Mouse (Mus musculus) adrenal gland, adult 2 months (tissue): Measurements from ENCODE around the gene G430095P16Rik. TPM values are rescaled to one million over a fixed set of nuclear protein-coding genes. Genes with fewer than 3 reads are reported as not detected.
A peak's percentile ranks its signal among the peaks of the same experiment; 100 is the strongest.

Experiments used
- DNase-seq: peaks from one replicate; pipeline ENCODE4 v3.0.0; 2021
- polyA plus RNA-seq: library from polyadenylated mRNA; depleted of rRNA; stranded (reverse); fragments of >200 nt; gene quantifications from 2 replicates; pipeline ENCODE4 v1.2.3, GENCODE M21; 2012; rRNA removed
- total RNA-seq, 2 experiments: library from RNA; stranded (reverse); gene quantifications; 2 replicates each; pipeline ENCODE4 v1.2.3; 2021

The G430095P16Rik gene
- total and polyA plus RNA-seq, 3 experiments, result 0.26 to 0.59 TPM; not detected in 1

- no peak for DNase-seq
These were observed 47.5 kb downstream of the G430095P16Rik start for GRCm38 (mm10) chr8:84770100-84770953.

- DNase-seq, result no peak
These were observed 48.3 kb downstream of the G430095P16Rik start for GRCm38 (mm10) chr8:84771000-84771687.

DNA sequence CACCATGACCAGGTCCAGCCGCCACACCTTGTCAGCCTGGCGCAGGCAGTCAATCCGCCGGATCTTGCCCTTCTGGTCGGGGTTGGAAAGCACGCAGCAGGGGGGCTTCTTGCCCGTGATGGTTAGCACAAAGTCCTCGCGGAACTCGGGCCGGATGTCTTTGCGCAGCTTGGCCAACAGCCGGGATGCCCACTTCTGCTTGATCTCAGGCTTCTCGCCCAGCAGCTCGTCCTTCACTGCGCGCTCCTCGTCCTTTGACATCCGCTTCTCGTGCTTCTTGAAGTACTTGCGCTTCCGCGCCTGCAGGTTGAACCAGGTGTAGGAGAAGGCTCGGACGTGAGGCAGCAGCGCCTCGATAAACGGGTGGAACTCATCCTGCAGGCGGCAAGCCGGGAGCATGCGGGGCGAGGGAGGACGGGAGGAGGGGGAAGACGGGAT, 49.2 kb downstream of the G430095P16Rik start:
- DNase-seq, result no peak

GRCm38 (mm10) chr8:84772628-84773027, 49.8 kb downstream of the G430095P16Rik start:
- no peak for DNase-seq

DNA sequence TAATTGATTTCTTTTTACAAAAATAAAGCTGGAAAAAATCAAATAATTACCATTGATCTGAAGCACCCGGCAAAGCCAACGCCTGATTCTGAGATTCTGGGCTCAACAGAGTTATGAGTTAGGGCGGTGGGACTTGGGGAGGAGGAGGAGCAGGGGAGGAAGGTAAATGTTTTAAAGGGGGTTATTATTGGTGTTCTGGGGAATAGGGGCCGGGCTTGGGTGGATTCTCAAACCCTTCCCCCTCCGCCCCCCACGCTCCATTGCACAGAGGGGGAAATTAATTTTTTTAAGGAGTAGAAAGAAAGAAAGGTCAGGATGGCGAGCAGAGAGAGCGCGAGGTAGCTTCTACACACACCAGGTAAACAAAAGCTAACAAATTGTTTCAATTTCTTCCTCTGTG, 50.5 kb downstream of the G430095P16Rik start:
- DNase-seq, result no peak

GRCm38 (mm10) chr8:84773833-84774232, 51.0 kb downstream of the G430095P16Rik start:
- DNase-seq, result peak; percentile 73

DNA sequence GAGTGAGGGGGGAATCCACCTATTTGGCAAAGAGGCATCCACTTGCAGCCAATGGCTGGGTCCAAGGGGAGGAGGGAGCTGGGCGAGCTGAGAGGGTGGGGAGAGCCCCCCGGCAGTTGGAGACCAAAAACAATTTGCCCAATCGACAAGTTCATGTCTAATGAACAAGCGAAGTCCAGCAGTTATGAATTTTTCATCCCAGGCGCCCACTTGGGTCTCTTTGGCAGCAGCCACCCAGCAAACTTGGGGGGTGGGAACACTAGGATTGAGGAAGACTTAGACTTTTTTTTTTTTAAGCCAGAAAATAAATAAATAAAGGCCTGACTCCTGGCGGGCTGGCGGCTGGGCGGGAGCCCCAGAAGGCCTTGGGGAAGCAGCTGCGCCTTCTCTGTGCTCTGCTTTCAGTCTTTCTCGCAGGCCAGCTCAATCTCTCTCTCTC, 51.7 kb downstream of the G430095P16Rik start:
- no peak for DNase-seq

GRCm38 (mm10) chr8:84775105-84775591, 52.3 kb downstream of the G430095P16Rik start:
- DNase-seq, result no peak

DNA sequence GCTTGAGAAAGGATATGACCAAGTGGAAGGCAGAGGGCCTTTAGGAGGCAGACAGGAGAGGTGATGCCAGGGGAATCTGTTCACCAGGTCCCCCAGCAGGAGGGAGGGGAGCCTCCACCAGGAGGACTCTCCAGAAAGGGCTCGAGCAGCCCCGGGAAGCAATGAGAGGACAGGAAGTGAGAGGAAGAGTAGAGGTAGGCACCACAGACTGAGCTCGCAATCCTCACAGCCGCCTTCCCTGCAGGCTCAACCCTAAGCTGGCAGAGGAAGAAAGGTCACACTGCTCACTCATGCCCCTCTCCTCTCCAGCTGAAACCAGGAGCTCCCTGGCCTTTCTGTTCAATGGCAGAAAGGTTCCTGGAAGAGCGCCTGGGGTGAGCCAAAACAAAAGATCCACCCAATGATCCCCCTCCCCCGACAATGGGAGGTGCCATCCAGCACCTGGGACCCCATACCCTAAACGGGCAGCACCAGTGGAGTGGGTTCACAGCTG, 52.9 kb downstream of the G430095P16Rik start:
- DNase-seq, result no peak

Other genes with a start within 250 kb of the G430095P16Rik start
- 10 to 100 TPM; 24.9 to 34.8 TPM for gene Ier2, start 60.2 kb upstream of the G430095P16Rik start, total RNA-seq
- gene Ier2, start 60.2 kb upstream of the G430095P16Rik start, polyA plus RNA-seq, result 13.7 and 27.0 TPM in 2 replicates
- 10 to 100 TPM; 57.0 to 68.5 TPM for gene Trmt1, start 36.7 kb upstream of the G430095P16Rik start, total RNA-seq
- 150 and 160 TPM in 2 replicates for gene Trmt1, start 36.7 kb upstream of the G430095P16Rik start, polyA plus RNA-seq
- 10 to 100 TPM; 78.4 to 80.7 TPM for gene Nacc1, start 35.1 kb upstream of the G430095P16Rik start, total RNA-seq
- 98.7 and 120 TPM in 2 replicates for gene Nacc1, start 35.1 kb upstream of the G430095P16Rik start, polyA plus RNA-seq
- gene Lyl1, start 21.6 kb upstream of the G430095P16Rik start, total RNA-seq, result 1 to 10 TPM; 2.7 to 4.4 TPM
- 8.2 and 10.9 TPM in 2 replicates for gene Lyl1, start 21.6 kb upstream of the G430095P16Rik start, polyA plus RNA-seq
- 100 to 1,000 TPM in 1 of 2 experiments, 10 to 100 TPM in 1; 91.3 to 113 TPM for gene Nfix, start 77.3 kb downstream of the G430095P16Rik start, total RNA-seq
- gene Nfix, start 77.3 kb downstream of the G430095P16Rik start, polyA plus RNA-seq, result 47.0 and 59.9 TPM in 2 replicates
- gene Dand5, start 99.8 kb downstream of the G430095P16Rik start, total RNA-seq, result 10 to 100 TPM; 11.5 to 12.2 TPM
- 5.1 and 7.0 TPM in 2 replicates for gene Dand5, start 99.8 kb downstream of the G430095P16Rik start, polyA plus RNA-seq
- gene Gadd45gip1, start 108.5 kb downstream of the G430095P16Rik start, total RNA-seq, result 10 to 100 TPM; 72.6 to 74.9 TPM
- 141 and 196 TPM in 2 replicates for gene Gadd45gip1, start 108.5 kb downstream of the G430095P16Rik start, polyA plus RNA-seq
- gene Rad23a, start 117.7 kb downstream of the G430095P16Rik start, total RNA-seq, result 100 to 1,000 TPM; 122 to 141 TPM
- gene Rad23a, start 117.7 kb downstream of the G430095P16Rik start, polyA plus RNA-seq, result 128 and 131 TPM in 2 replicates
- gene Calr, start 123.9 kb downstream of the G430095P16Rik start, total RNA-seq, result 100 to 1,000 TPM; 684 to 730 TPM
- 88.2 and 91.2 TPM in 2 replicates for gene Calr, start 123.9 kb downstream of the G430095P16Rik start, polyA plus RNA-seq
- 10 to 100 TPM; 61.6 to 69.3 TPM for gene Farsa, start 134.0 kb downstream of the G430095P16Rik start, total RNA-seq
- gene Farsa, start 134.0 kb downstream of the G430095P16Rik start, polyA plus RNA-seq, result 45.3 and 51.4 TPM in 2 replicates
- gene Syce2, start 149.1 kb downstream of the G430095P16Rik start, total RNA-seq, result 1 to 10 TPM; 8.0 to 8.7 TPM
- gene Syce2, start 149.1 kb downstream of the G430095P16Rik start, polyA plus RNA-seq, result 0.80 and 2.1 TPM in 2 replicates
- 10 to 100 TPM; 50.1 to 59.0 TPM for gene Gcdh, start 170.9 kb downstream of the G430095P16Rik start, total RNA-seq
- 652 and 657 TPM in 2 replicates for gene Gcdh, start 170.9 kb downstream of the G430095P16Rik start, polyA plus RNA-seq
- under 1 TPM; 0.17 to 0.23 TPM for gene Klf1, start 178.9 kb downstream of the G430095P16Rik start, total RNA-seq
- gene Klf1, start 178.9 kb downstream of the G430095P16Rik start, polyA plus RNA-seq, result 0.41 and 0.61 TPM in 2 replicates
- 10 to 100 TPM; 10.9 to 17.5 TPM for gene Dnase2a, start 185.6 kb downstream of the G430095P16Rik start, total RNA-seq
- 12.1 and 13.3 TPM in 2 replicates for gene Dnase2a, start 185.6 kb downstream of the G430095P16Rik start, polyA plus RNA-seq
- 1 to 10 TPM; 1.5 to 2.8 TPM for gene Mast1, start 214.4 kb downstream of the G430095P16Rik start, total RNA-seq
- gene Mast1, start 214.4 kb downstream of the G430095P16Rik start, polyA plus RNA-seq, result 3.7 and 4.4 TPM in 2 replicates
- not detected for gene Rtbdn, start 224.0 kb downstream of the G430095P16Rik start, total RNA-seq
- 0.25 and 0.34 TPM in 2 replicates for gene Rtbdn, start 224.0 kb downstream of the G430095P16Rik start, polyA plus RNA-seq
- gene Gm49661, start 246.4 kb downstream of the G430095P16Rik start, total RNA-seq, result 1 to 10 TPM; 2.1 to 2.4 TPM
- 2.1 TPM in 1 of 2 replicates, not detected in the other for gene Gm49661, start 246.4 kb downstream of the G430095P16Rik start, polyA plus RNA-seq
- 100 to 1,000 TPM; 671 to 700 TPM for gene Prdx2, start 246.6 kb downstream of the G430095P16Rik start, total RNA-seq
- 181 and 240 TPM in 2 replicates for gene Prdx2, start 246.6 kb downstream of the G430095P16Rik start, polyA plus RNA-seq
- gene Rnaseh2a, start 246.8 kb downstream of the G430095P16Rik start, total RNA-seq, result 100 to 1,000 TPM in 1 of 2 experiments, 10 to 100 TPM in 1; 87.7 to 112 TPM
- 61.7 and 76.6 TPM in 2 replicates for gene Rnaseh2a, start 246.8 kb downstream of the G430095P16Rik start, polyA plus RNA-seq